Mouse (Mus musculus) heart, postnatal 4 days (tissue): ENCODE data around the gene Slc44a3. TPM values are rescaled to one million over a fixed set of nuclear protein-coding genes. Genes with fewer than 3 reads are reported as not detected.
A peak's percentile ranks its signal among the peaks of the same experiment; 100 is the strongest.

Experiments used
- DNase-seq: peaks from one replicate; pipeline ENCODE4 v3.0.0; 2021
- total RNA-seq, 2 experiments: library from RNA; stranded (reverse); gene quantifications; 2 replicates each; pipeline ENCODE4 v1.2.3; 2021

The Slc44a3 gene
- total RNA-seq, result under 1 TPM; 0.41 to 0.98 TPM

GRCm38 (mm10) chr3:121532176-121532575 lies at the start of gene Slc44a3:
Gene Slc44a3 (minus strand): TSS chr3:121532404.
- peak; percentile 43 for DNase-seq

GRCm38 (mm10) chr3:121579880-121580549 lies 47.8 kb upstream of the Slc44a3 start:
- no peak for DNase-seq

DNA sequence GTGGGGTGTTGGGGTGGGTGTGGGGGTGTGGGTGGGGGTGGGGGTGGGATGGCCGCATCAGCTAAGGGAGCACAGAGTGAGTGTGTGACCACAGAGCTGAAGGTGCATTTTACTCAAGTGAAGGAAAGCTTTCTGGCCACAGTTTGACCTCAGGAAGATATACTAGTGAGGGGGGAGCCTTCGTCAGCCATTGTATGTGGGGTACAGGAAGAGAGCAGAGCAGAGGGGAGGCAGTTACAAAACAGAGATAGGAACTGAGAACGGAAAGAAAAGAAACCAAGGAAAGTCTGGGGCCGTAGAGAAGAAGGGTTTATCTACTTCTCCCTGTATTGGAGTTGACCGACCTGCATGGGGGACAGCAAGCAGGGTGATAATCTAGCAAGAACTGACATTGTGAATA lies 47.2 kb upstream of the Slc44a3 start:
- no peak for DNase-seq

GRCm38 (mm10) chr3:121578706-121579105 lies 46.5 kb upstream of the Slc44a3 start:
- no peak for DNase-seq

DNA sequence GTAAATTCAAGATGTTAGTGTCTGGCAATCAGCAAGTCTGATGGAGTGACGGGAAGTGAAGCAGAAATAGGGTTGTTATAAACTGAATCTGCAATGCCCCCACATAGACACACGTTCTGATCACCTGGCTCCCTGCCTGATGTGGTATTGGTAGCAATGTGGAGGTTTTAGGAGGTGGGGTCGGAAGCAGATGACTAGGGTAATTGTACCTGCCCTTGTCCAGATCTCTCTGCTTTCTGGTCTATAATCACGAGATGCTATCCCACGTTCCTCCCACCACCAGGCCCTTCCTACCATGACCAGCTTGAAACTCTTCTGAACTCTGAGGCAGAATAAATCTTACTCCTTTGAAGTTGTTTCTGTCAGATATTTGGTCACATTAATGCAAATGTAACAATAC lies 45.4 kb upstream of the Slc44a3 start:
- DNase-seq, result no peak

- DNase-seq, result peak; percentile 56
Measured at GRCm38 (mm10) chr3:121577032-121577591, 44.9 kb upstream of the Slc44a3 start.

- DNase-seq, result no peak
Measured at GRCm38 (mm10) chr3:121576367-121576766, 44.2 kb upstream of the Slc44a3 start.

DNA sequence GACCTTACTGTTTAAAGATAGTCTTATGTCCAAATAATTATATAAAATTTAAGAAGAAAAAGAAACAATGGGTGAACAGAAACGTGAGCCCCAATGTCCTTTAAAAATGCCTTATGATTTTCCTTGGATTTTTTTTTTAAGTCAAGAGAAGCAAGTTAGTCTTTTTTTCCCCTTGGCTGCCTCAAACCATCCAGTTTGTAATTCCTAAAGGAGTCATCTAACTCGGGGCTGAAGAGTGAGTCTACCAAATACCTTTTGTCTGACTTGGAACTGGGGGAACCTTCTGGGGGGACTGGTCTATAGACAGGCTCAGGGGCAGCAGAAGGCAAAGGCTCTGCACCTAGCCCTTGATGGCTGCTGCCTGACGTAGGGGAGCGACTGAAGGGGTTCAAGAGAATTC lies 42.2 kb upstream of the Slc44a3 start:
- DNase-seq, result no peak

- DNase-seq, result peak; percentile 22
Measured at GRCm38 (mm10) chr3:121573858-121574257, 41.7 kb upstream of the Slc44a3 start.

DNA sequence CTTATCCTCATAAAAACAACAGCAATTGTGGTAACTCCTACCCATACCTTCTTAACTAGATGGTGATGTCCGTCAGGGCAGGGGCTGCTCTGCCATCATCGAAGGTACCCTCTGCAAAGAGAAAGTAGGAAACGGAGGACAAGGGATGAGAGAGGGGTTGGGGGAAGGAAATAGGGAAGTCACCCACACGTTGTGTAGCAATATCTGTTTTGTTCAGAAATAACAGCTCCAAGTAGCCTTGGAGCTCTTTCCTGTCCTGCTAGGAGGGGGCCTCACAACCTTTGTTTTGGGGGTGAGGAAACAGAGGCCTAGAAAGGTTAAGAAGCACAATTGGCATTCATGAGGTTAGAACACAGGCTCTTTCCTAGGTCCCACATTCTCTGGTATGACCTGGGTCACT lies 39.3 kb upstream of the Slc44a3 start:
- no peak for DNase-seq

GRCm38 (mm10) chr3:121570623-121571022 lies 38.4 kb upstream of the Slc44a3 start:
- DNase-seq, result no peak

DNA sequence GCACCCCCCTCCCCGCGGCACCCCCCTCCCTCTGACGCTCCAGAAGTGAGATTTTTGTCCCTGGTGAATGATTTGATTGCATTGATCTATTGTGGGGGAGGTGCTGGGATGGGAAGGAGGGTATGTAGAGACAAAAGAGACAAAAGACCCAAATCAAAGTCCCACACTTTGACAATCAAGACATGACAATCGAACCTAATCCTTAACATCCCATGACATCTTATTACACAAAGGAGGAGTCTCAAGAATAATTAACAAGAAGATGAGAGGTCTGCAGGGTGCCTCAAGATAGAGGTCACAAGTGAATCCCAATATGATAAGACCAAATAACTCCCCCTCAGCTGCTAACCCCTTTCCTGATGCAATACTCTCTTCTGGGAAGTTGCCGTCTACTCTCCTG lies 37.6 kb upstream of the Slc44a3 start:
- DNase-seq, result no peak

DNA sequence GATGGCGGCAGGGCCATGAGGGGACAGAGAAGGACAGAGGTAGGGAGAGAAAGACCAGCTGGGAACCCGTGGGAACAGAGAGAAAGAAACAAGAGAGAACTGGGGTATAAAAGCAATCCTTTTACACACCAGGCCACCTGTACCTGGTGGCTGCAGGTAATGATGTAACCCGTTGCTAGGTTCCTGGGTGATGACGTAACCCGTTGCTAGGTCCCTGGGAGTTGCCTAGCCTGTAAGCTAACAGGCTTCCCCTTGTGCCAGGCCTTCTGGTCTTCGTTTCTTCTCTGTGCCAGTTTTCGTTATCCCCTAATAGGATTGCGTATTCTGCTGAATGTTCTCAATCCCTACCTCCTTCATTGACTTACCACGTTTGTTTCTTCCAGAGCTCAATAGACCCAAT lies 36.8 kb upstream of the Slc44a3 start:
- no peak for DNase-seq

- DNase-seq, result no peak
Measured at GRCm38 (mm10) chr3:121567904-121568303, 35.7 kb upstream of the Slc44a3 start.

DNA sequence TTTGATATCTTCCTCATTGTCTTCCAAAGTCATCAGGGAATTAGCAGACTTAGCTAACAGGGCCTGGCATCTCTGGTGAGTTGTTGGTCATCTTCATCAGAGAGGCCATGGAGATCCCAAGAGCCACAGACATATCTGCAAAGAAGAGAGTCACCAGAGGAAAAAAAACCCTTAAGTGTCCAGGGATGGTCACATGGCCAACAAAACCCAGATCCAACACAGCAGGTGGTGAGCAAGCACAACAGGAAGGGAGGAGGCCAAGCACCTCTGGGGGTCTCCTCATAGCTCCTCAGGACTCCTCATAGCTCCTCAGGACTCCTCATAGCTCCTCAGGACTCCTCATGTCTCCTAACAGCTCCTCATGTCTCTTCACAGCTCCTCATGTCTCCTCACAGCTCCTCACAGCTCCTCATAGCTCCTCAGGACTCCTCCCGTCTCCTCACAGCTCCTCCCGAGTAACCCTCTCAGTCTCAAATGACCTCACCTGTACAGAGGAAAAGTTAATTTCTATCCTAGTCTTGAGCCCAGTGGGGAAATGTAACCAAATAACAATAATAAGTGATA lies 35.2 kb upstream of the Slc44a3 start:
- DNase-seq, result no peak

- no peak for DNase-seq
Measured at GRCm38 (mm10) chr3:121566901-121567300, 34.7 kb upstream of the Slc44a3 start.

GRCm38 (mm10) chr3:121561803-121562202 lies 29.6 kb upstream of the Slc44a3 start:
- no peak for DNase-seq

- no peak for DNase-seq
Measured at GRCm38 (mm10) chr3:121560115-121560865, 28.1 kb upstream of the Slc44a3 start.

- DNase-seq, result no peak
Measured at GRCm38 (mm10) chr3:121559406-121560114, 27.4 kb upstream of the Slc44a3 start.

GRCm38 (mm10) chr3:121558861-121559260 lies 26.7 kb upstream of the Slc44a3 start:
- DNase-seq, result no peak

- DNase-seq, result no peak
Measured at GRCm38 (mm10) chr3:121556304-121556703, 24.1 kb upstream of the Slc44a3 start.

GRCm38 (mm10) chr3:121553294-121553693 lies 21.1 kb upstream of the Slc44a3 start:
- no peak for DNase-seq

DNA sequence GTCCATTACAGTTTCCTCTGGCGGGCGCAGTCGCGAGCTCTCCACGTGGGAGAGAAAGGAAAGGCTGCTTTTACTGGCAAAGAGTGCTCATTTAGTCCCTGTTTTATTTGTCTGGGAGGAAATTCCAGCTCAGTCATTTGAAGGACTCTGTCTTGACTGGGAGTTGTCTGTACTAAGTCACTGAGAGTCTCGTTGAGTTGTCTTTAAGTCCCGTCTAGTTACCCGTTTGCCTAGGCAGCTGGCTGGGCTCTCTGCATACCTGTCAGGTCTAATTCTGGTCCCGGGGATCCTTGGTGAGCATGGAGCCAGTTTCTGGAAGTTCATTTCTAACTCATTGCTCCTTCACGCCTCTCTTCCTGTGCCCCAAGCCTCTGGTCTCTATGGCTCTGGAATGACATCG lies 20.5 kb upstream of the Slc44a3 start:
- DNase-seq, result no peak
